Mouse (Mus musculus): ENCODE results near the gene Elavl2. TPM values are rescaled to one million over a fixed set of nuclear protein-coding genes. Genes with fewer than 3 reads are reported as not detected.

Gene Elavl2
- polyA plus RNA-seq (2015; fragmentation: Nextera tagmentation; extraction: Ambion mirVana), result 1.8 and 1.9 TPM in 2 replicates

DNA sequence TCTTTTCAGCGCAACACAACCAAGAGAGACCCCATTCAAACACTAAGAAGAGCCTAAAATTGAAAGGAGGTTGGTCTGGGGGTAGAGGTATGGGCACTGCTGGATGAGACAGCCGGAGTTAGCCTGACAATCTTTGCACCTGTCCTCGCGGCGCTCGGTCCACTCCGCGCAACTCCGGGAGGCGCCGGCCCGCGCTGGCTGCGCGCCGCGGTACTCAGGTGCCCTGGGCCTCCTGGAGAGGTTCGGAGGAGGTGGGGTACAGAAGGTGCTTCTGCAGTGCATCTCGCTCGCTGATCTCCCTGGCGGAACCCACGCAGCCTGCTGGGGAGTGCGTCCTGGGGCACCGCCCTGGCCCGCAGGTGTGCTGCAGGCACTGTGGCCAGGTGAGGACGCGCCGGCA, at the start of gene Elavl2:
Gene Elavl2 (minus strand): TSS at position 363 of the 400 bp plus-strand sequence.
- H3K27me3 ChIP-seq (replicated peaks), result peaks cover 36% of the 10 kb centered on the region
- peaks cover 6% of the 10 kb centered on the region for H3K4me1 ChIP-seq
- ATAC-seq (ENCODE audit: extremely low read depth, insufficient number of reproducible peaks, low FRiP score, low TSS enrichment), result no peak
- peak within 1 kb of the TSS; percentile 47 for H3K4me3 ChIP-seq
- H3K27ac ChIP-seq (replicated peaks), result no peak within 1 kb of the TSS
- WGBS, result 1% methylated on average over 28 of the region's 28 CpGs
- H3K9me3 ChIP-seq, result no peaks in the 10 kb centered on the region
- peak within 1 kb of the TSS; percentile 59 for H3K9ac ChIP-seq
- peak within 1 kb of the TSS; percentile 76 for H3K4me2 ChIP-seq
- H3K36me3 ChIP-seq, result no peaks in the 10 kb centered on the region

DNA sequence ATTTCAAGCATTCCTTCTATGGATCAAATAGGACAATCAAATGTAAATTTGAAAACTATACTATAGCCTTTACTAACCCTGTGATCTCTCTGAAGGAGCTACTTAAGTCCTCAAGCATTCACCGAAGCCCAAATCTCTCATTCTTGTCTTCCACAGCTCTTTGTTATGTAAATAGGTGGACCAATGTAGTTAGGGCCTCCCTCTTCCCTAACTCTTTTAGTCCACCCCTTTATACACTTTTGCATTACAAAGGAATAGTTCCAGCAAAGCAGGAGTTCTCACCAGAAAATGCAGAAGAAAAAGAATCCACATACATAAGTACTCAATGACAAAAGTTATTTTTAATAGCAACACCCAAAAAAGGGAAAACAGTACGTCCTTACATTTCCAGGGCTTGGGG, 47.3 kb upstream of the Elavl2 start:
- no peaks in the 10 kb centered on the region for H3K27me3 ChIP-seq (replicated peaks)
- no peaks in the 10 kb centered on the region for H3K4me1 ChIP-seq
- no peak overlapping the region for H3K4me3 ChIP-seq
- no peak for ATAC-seq (ENCODE audit: extremely low read depth, insufficient number of reproducible peaks, low FRiP score, low TSS enrichment)
- no peaks in the 10 kb centered on the region for H3K9me3 ChIP-seq
- 61% methylated on average over 2 of the region's 2 CpGs for whole genome bisulfite sequencing
- no peak overlapping the region for H3K4me2 ChIP-seq
- H3K36me3 ChIP-seq, result no peaks in the 10 kb centered on the region
- H3K27ac ChIP-seq (replicated peaks), result no peak overlapping the region
- no peak overlapping the region for H3K9ac ChIP-seq

GRCm38 (mm10) chr4:91415582-91415981, 15.0 kb upstream of the Elavl2 start:
- 81% methylated on average over 1 of the region's 1 CpGs for WGBS
- H3K36me3 ChIP-seq, result no peaks in the 10 kb centered on the region
- no peak overlapping the region for H3K4me3 ChIP-seq
- H3K9me3 ChIP-seq, result peaks cover 5% of the 10 kb centered on the region; the same call in 1 of the 2 replicates
- no peaks in the 10 kb centered on the region for H3K27me3 ChIP-seq (replicated peaks)
- no peak for ATAC-seq (ENCODE audit: extremely low read depth, insufficient number of reproducible peaks, low FRiP score, low TSS enrichment)
- H3K4me1 ChIP-seq, result no peaks in the 10 kb centered on the region
- H3K9ac ChIP-seq, result no peak overlapping the region
- H3K4me2 ChIP-seq, result no peak overlapping the region
- no peak overlapping the region for H3K27ac ChIP-seq (replicated peaks)

DNA sequence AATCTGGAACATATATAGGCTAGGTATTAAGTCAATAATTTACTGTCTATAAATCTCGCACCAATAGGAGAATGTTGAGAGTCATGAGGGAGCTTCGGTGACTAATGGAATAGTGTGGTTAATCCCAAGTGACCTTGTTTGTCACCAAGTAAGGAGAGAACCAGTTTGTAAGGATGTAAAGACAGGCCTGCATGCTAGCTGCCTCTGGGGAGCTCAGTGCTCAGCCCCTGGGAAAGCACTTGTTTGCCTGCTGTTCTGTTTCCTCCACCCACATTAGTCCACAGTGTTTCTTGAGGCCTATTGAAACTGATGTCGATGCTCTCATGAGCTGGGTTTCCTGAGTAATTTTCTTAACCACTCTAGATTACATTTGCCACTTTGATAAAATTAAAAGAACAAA, 4.5 kb upstream of the Elavl2 start:
- H3K36me3 ChIP-seq, result no peaks in the 10 kb centered on the region
- no peak overlapping the region for H3K4me2 ChIP-seq
- H3K4me3 ChIP-seq, result no peak overlapping the region
- peaks cover 4% of the 10 kb centered on the region for H3K4me1 ChIP-seq
- 60% methylated on average over 3 of the region's 3 CpGs for WGBS
- no peak overlapping the region for H3K27ac ChIP-seq (replicated peaks)
- H3K9me3 ChIP-seq, result no peaks in the 10 kb centered on the region
- no peak for ATAC-seq (ENCODE audit: extremely low read depth, insufficient number of reproducible peaks, low FRiP score, low TSS enrichment)
- peaks cover 18% of the 10 kb centered on the region for H3K27me3 ChIP-seq (replicated peaks)
- no peak overlapping the region for H3K9ac ChIP-seq

- WGBS, result 0% methylated on average over 17 of the region's 17 CpGs
- Histone ChIP-seq H3K4me1 (peaks cover 6% of the 10 kb centered on the region), H3K27me3 (replicated peaks) (peaks cover 36% of the 10 kb centered on the region), H3K4me3 (peak overlapping the region; percentile 47), H3K9me3 (no peaks in the 10 kb centered on the region), H3K4me2 (peak overlapping the region; percentile 76), H3K36me3 (no peaks in the 10 kb centered on the region), H3K9ac (peak overlapping the region; percentile 59), H3K27ac (replicated peaks) (no peak overlapping the region)
- no peak for ATAC-seq (ENCODE audit: extremely low read depth, insufficient number of reproducible peaks, low FRiP score, low TSS enrichment)
Measured at GRCm38 (mm10) chr4:91399510-91400196, 932 bp downstream of the Elavl2 start.

GRCm38 (mm10) chr4:91391987-91392598, 8.5 kb downstream of the Elavl2 start:
- no peak overlapping the region for H3K4me3 ChIP-seq
- no peaks in the 10 kb centered on the region for H3K27me3 ChIP-seq (replicated peaks)
- 48% methylated on average over 5 of the region's 5 CpGs for WGBS
- no peak overlapping the region for H3K9ac ChIP-seq
- H3K4me1 ChIP-seq, result no peaks in the 10 kb centered on the region
- no peak overlapping the region for H3K27ac ChIP-seq (replicated peaks)
- no peaks in the 10 kb centered on the region for H3K9me3 ChIP-seq
- H3K4me2 ChIP-seq, result no peak overlapping the region
- H3K36me3 ChIP-seq, result no peaks in the 10 kb centered on the region
- ATAC-seq (ENCODE audit: extremely low read depth, insufficient number of reproducible peaks, low FRiP score, low TSS enrichment), result no peak

- Histone ChIP-seq H3K9me3 (no peaks in the 10 kb centered on the region), H3K4me1 (no peaks in the 10 kb centered on the region), H3K4me2 (no peak overlapping the region), H3K9ac (no peak overlapping the region), H3K4me3 (no peak overlapping the region), H3K27me3 (replicated peaks) (no peaks in the 10 kb centered on the region), H3K27ac (replicated peaks) (no peak overlapping the region), H3K36me3 (no peaks in the 10 kb centered on the region)
- no peak for ATAC-seq (ENCODE audit: extremely low read depth, insufficient number of reproducible peaks, low FRiP score, low TSS enrichment)
- 80% methylated on average over 3 of the region's 3 CpGs for WGBS
Measured at GRCm38 (mm10) chr4:91387701-91388100, 12.9 kb downstream of the Elavl2 start.

DNA sequence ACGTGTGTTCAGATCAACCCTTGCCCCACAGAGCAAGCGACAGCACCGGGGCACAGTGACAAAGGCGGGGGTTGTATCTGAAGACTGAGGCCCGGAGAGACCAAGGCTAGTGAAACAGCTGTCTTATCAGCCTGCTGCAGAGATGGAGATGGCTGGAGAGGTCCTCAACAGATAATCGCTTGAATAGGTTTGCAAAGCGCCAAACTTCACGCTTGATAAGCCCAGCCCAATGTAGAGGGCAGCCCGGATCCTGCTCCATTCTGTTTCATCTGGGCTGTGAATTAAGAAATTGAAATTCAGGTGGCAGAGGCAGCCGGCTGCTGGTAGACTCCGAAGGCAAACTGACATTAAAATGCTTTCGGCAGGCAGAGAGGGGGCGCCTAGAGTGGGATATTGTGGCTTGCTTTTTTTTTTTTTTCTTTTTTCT, 19.4 kb downstream of the Elavl2 start:
- Histone ChIP-seq H3K4me3 (no peak overlapping the region), H3K4me2 (peak overlapping the region; percentile 20; the same call in 1 of the 2 replicates), H3K27me3 (replicated peaks) (peaks cover 39% of the 10 kb centered on the region), H3K9me3 (no peaks in the 10 kb centered on the region), H3K27ac (replicated peaks) (no peak overlapping the region), H3K4me1 (peaks cover 6% of the 10 kb centered on the region; the same call in 1 of the 2 replicates), H3K9ac (no peak overlapping the region), H3K36me3 (no peaks in the 10 kb centered on the region)
- ATAC-seq (ENCODE audit: extremely low read depth, insufficient number of reproducible peaks, low FRiP score, low TSS enrichment), result no peak
- WGBS, result under 1% methylated on average over 13 of the region's 13 CpGs

DNA sequence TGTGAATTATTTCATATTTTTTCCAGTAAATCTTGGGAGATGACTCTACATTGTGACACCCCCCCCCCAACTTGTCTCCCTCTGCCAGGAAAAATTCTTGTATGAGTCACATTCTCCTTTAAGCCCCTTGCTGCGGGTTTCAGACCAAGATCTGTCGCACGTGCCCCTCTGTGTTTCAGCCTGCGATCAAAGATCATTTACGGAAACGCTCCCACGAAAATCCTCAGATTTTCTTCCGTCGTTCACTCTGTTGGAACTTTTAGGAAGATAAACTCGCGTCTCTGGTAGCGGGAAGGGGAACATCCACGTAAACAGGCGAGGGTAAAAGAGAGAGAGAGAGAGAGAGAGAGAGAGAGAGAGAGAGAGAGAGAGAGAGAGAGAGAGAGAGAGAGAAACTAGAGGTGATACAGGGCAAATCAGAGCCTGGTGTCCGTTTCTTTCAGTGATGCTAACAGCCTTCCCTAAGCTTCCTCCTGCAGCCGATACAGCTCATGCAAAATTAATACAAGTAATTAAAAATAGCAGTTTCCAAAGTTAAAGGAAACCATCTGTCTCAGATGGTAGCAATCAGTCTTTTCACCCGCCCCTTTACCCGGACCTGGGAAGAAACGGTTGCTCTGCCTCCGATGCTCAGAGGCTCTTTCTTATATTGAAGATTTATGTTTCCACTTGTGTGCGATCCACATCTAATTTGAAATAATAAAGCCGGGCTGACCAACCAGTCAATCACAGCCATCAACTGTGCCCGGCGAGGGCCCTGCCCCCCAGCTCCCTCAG, 20.1 kb downstream of the Elavl2 start:
- Histone ChIP-seq H3K4me1 (peaks cover 10% of the 10 kb centered on the region), H3K4me2 (no peak overlapping the region), H3K27ac (replicated peaks) (no peak overlapping the region), H3K27me3 (replicated peaks) (peaks cover 39% of the 10 kb centered on the region), H3K4me3 (no peak overlapping the region), H3K9me3 (no peaks in the 10 kb centered on the region), H3K9ac (no peak overlapping the region), H3K36me3 (no peaks in the 10 kb centered on the region)
- WGBS, result 4% methylated on average over 24 of the region's 24 CpGs
- no peak for ATAC-seq (ENCODE audit: extremely low read depth, insufficient number of reproducible peaks, low FRiP score, low TSS enrichment)

GRCm38 (mm10) chr4:91379559-91379958, 21.0 kb downstream of the Elavl2 start:
- no peaks in the 10 kb centered on the region for H3K36me3 ChIP-seq
- H3K9me3 ChIP-seq, result no peaks in the 10 kb centered on the region
- H3K27me3 ChIP-seq (replicated peaks), result peaks cover 48% of the 10 kb centered on the region
- H3K4me1 ChIP-seq, result peaks cover 19% of the 10 kb centered on the region
- H3K4me3 ChIP-seq, result peak overlapping the region; percentile 18; the same call in 1 of the 2 replicates
- no peak for ATAC-seq (ENCODE audit: extremely low read depth, insufficient number of reproducible peaks, low FRiP score, low TSS enrichment)
- H3K9ac ChIP-seq, result no peak overlapping the region
- WGBS, result under 1% methylated on average over 9 of the region's 9 CpGs
- peak overlapping the region; percentile 45 for H3K4me2 ChIP-seq
- H3K27ac ChIP-seq (replicated peaks), result no peak overlapping the region

GRCm38 (mm10) chr4:91376317-91376910, 24.2 kb downstream of the Elavl2 start:
- ATAC-seq (ENCODE audit: extremely low read depth, insufficient number of reproducible peaks, low FRiP score, low TSS enrichment), result peak; percentile 84
- under 1% methylated on average over 28 of the region's 28 CpGs for WGBS
- H3K4me1 ChIP-seq, result peaks cover 29% of the 10 kb centered on the region
- H3K4me2 ChIP-seq, result peak overlapping the region; percentile 87
- no peaks in the 10 kb centered on the region for H3K9me3 ChIP-seq
- no peaks in the 10 kb centered on the region for H3K36me3 ChIP-seq
- H3K27ac ChIP-seq (replicated peaks), result no peak overlapping the region
- H3K9ac ChIP-seq, result peak overlapping the region; percentile 47
- H3K4me3 ChIP-seq, result peak overlapping the region; percentile 59
- peaks cover 72% of the 10 kb centered on the region for H3K27me3 ChIP-seq (replicated peaks)
